Mouse (Mus musculus) erythroblast, adult 5-6 weeks (primary cell): ENCODE results near the gene Dync1h1. TPM values are rescaled to one million over a fixed set of nuclear protein-coding genes. Genes with fewer than 3 reads are reported as not detected.

ENCODE experiments used
- ATAC-seq: replicated peaks from 2 replicates; pipeline ENCODE4 v1.8.0; 2016; ENCODE audit warnings: moderate number of reproducible peaks, mild to moderate bottlenecking, moderate TSS enrichment, inconsistent platforms; ENCODE audit not compliant: poor library complexity, low FRiP score, severe bottlenecking
- total RNA-seq, 2 experiments: library from RNA; stranded (forward) in 1 of 2; stranded (reverse) in 1 of 2; fragments of 150-400 nt in 1 of 2; fragments of 200-764, 138-1000 nt in 1 of 2; gene quantifications; 2 replicates each; pipeline versions ENCODE4 v1.2.3 to v1.2.4; 2015 to 2017; ENCODE audit warnings: low replicate concordance in 2 of 2

The Dync1h1 gene
- total RNA-seq (2015; ENCODE audit: low replicate concordance) (31.1 and 31.3 TPM in 2 replicates), total RNA-seq (2017; ENCODE audit: low replicate concordance) (41.8 and 59.6 TPM in 2 replicates)

- ATAC-seq = peak; percentile 94
These were observed at the start of gene Dync1h1 for GRCm38 (mm10) chr12:110601241-110602218. Dync1h1 (plus strand) TSS chr12:110601452.

DNA sequence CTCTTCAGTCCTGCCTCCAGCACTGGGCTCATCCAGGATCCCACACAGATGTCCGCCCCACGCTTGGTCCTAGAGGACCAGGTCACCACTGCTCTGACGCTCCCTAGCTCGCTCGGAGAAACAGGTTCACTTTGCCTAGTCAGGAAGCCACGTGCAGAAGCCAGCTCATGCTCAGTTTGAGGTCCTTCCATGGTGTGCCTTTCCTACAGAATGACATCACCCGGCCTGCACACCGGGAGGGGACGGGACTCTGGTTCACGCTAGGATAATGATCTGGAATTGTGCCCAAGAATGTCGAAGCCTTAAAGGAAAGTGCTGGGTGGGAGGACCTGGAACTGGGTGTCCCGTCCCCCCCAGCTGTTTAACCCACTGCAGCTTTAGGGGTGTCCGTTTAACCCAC lies 49.1 kb upstream of the Dync1h1 start:
- ATAC-seq = no peak

DNA sequence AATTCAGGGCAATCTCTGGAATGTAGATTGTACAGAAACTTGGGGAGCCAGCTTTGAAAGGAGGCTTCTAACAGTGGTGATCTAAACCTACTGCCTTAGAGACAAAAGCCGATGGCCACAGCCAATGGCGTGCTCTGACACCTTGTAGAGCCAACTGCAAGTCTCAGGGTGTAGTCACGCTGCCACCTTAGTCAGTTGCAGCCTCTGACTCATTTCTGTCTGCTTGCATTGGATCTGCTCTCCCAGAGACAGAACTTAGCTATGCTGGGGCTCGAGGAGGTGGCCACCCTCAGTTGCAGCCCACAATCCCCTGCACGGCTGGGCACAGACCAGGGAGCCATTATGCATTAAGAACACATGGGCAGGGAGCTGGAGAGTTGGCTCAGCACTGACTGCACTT lies 47.9 kb upstream of the Dync1h1 start:
- no peak for ATAC-seq

GRCm38 (mm10) chr12:110555536-110556240 lies 45.6 kb upstream of the Dync1h1 start:
- ATAC-seq = no peak

DNA sequence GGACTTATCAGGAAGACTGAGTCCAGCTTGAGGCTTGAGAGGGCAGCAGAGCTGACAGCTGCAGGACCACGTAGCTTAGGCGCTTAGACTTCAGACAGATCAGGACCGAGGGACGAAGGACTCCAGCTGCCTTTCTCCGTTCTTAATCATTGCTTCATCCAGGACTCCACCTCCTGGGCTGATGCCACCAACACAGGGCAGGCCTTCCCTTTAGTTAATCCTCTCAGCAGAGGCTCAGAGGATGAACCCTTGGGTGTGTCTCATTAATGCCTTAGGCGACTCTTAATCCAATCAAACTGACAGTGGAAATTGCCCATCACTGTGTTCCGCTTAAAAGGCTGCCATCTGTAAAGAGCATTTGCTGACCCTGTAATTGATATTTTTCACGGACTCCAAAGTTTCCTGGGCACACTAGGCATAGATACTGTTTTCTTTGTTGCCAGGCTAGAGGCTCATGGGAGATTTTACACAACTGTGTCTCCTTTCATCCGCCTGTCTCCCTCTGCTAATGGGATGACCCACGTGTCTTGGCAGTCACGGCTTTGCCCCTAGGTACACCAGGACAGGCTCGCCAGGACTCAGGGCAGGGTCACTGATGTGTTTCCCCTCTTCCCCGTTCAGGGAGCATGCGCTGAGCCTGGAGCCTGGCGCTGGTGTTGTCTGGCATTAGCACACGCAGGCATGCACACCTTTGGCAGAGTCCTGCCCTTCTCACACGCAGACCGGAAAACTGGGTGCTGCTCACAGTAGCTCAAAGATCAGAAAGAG lies 44.2 kb upstream of the Dync1h1 start:
- no peak for ATAC-seq

GRCm38 (mm10) chr12:110558175-110558574 lies 43.1 kb upstream of the Dync1h1 start:
- ATAC-seq = no peak

DNA sequence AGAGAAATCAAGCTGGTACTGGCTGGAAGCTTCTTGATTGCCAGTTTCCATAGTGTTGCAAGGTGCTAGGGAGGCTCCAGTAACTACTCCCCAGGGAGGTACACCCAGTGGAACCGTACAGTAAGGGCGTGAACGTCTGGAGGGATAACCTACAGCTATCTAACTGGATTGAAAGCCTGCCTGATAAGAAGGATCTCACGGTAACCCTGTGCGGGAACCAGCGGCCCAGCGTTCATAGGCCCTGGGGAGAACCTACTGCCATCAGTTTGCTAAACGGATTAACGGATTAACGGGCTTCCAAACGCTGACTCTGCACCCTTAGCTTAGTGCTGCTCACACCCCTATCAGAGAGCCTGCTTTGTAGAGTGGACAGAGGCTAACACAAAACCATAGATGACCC lies 37.9 kb upstream of the Dync1h1 start:
- ATAC-seq = no peak

GRCm38 (mm10) chr12:110564848-110565247 lies 36.4 kb upstream of the Dync1h1 start:
- no peak for ATAC-seq

- no peak for ATAC-seq
These were observed 34.9 kb upstream of the Dync1h1 start for GRCm38 (mm10) chr12:110566366-110566765.

- no peak for ATAC-seq
These were observed 30.2 kb upstream of the Dync1h1 start for GRCm38 (mm10) chr12:110571050-110571449.

DNA sequence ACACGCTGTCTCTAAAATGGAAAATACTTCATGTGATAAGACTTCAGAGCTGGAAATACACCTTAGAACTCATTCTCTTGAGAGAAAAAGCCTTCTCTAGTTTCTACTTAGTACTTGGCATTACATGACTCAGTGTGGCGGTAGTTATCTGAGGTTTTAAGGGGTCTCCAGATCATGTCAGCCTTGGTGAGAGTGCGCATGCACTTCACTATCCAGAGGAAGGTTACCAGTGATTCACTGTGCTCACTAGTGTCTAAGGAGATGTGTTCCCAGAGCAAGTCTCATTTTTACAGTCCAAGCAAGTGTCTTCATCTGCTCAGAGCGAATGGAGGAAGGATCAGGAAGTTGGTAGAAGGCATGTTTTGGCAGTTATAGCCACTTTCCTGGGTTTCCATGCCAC lies 28.9 kb upstream of the Dync1h1 start:
- ATAC-seq = no peak

DNA sequence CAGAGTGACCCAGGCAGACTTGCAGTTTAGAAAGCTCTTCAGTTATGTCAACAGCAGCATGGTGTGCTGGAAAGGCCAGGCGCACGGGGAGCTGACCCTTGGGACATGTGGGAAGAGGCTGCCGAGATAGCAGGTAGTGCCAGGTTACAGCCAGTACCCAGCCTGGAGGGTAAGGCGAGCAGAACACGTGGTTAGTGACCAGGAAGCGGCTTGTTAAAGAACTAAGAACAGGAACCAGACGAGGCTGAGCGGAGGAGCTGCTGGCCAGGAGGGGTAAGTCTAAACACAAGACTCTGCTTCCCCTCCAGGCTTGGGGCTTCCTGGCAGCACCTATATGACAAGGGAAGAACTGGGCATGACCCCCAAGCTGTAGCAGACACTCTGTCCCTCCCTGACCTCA lies 27.6 kb upstream of the Dync1h1 start:
- no peak for ATAC-seq

DNA sequence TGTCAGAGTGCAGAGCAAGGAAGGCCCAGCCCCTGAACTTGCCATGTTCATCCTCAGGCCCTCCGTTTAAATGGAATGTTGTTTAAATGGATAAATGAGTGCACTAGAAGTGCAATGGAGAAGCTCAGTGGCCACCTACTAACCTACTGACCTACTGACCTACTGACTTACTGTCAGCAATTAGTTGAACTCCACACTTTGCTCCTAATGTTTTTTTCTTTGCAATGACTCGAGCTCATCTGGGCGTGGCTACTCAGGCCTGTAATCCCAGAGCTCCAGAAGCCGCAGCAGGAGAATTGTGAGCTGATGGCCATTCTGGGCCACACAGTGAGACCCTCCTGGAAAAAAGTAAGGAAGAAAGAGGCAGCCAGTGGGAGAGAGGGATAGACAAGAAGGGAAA lies 25.3 kb upstream of the Dync1h1 start:
- ATAC-seq = no peak

DNA sequence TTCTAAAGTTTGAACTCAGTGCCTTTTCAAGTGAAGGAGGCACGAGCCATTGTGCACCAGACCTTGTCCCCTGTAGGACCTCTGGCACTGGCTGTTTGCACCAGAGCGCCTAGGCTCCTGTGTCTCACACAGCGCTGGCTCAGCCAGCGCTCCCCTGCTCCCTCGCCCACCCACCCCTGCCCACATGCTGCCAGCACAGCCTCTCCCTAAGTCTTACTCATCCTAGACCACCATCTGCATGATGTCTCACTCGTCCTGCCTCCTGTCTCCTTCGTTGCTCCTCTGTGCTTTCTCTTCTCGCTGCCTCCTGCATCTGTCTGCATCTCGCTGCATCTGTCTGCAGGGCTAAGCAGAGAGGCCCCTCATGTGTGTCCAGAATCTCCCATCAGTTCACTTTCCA lies 22.9 kb upstream of the Dync1h1 start:
- ATAC-seq = no peak

- ATAC-seq = no peak
These were observed 12.6 kb upstream of the Dync1h1 start for GRCm38 (mm10) chr12:110588622-110589021.

DNA sequence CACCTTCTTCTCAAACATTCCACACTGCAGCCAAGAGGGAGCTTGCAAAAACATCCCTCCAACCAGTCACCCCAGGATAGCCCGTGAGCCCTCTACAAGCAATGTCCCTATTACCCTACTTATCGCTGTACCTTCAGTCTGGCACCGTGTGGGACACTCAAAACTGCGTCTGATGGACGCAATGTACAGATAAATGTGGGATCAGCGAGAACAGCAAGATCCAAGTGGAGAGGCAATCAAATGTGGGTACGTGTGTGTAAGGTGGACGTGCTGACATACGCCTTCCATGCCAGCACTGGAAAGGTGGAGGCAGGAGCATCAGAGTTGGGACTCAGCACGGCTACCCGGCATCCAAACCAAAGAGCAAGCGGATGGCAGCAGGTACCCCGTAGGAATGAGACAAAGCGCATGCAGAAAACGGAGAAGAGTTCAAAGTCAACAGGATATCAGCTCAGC lies 10.4 kb upstream of the Dync1h1 start:
- ATAC-seq = no peak

DNA sequence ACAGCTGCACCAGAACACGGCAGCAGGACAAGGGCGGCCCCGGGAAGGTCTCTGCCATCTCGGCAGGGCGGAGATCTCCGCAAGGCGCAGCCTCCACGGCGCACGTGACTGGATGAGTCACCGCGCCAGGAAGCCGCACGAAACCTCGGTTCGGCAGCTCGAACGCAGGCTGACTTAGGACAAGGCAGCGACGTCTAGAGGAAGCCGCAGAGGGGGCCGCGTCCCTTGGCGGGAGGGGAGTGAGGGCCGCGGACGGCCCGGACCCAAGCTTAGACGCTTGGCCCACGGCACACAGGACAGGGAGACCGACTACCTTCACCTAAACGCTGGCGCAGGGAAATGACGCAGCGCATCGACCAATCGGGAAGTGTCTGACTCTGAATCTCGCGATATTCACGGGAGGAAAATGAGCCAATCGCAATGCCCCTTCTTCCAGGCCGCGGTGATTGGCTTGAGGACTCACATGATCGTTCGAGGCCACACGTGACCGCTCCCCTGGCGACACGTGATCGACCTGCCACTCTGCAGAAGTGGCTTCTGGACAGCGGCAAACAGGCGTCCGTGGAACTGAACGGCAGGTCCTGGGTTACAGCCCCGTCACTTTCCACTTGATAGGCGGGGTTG lies 9.9 kb upstream of the Dync1h1 start:
- peak; percentile 96 for ATAC-seq

GRCm38 (mm10) chr12:110598527-110598926 lies 2.7 kb upstream of the Dync1h1 start:
- ATAC-seq = no peak

- no peak for ATAC-seq
These were observed 1.5 kb upstream of the Dync1h1 start for GRCm38 (mm10) chr12:110599791-110600190.
